Mouse (Mus musculus) liver, adult 2 months (tissue): Measurements from ENCODE around the gene Taz.

Source experiments
- CTCF ChIP-seq: fragments of 200-500 bp; IDR thresholded peaks from 2 replicates; pipeline ENCODE4 v1.5.1; 2011; ENCODE audit warnings: low read depth, low read length, control low read depth
- POLR2A ChIP-seq: fragments of 200-500 bp; IDR thresholded peaks from 2 replicates; pipeline ENCODE4 v1.6.1; 2011; ENCODE audit warnings: low read length, control low read depth; ENCODE audit not compliant: insufficient read depth; ENCODE audit errors: extremely low read depth

DNA sequence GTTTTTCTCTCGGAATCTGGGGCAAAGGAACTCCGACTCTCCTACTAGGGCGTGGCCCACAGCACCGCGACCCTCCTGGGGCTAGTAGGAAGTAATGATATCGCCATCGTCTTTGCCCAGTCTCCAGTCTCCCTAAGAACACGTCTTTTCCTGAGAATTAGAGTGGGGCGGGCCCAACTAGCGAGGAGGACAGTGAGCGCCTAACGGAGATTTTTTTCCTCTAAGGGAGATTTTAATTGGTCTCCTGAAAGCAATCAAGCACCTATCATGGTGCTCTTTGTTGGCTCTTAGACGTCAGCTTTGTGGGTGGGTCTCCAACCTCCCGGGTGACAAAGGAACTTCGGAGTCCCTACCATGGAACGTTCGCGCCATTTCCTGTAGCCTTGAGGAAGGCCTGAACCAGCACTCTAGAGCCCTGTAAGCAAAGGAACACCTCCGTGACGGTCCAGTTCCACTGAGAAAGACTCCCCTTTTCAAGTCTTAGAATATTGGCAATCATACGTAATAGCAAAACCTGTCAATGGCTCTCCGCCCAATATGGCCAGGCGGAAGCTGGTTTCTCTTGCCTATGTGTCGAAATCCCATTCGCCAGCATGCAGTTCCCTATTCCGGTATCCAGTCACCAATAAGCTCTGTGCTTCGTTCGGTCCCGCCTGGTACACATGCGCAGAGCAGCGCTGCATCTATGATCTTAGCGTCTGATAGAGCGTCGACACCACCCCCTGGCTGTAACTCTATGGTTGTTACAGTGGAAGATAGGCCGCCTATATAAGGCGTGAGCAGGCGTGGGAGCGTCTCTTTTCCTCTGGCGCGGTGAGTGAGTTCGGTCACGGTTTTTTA, 11.4 kb upstream of the Taz start, which contains the start of gene Rpl10:
- TF ChIP-seq CTCF (0 out of 2 replicates have a peak, but pooled peaks have one; percentile 1), POLR2A (peak; percentile 84)
